Mouse (Mus musculus): ENCODE data around the gene Pdgfb. TPM values are rescaled to one million over a fixed set of nuclear protein-coding genes. Genes with fewer than 3 reads are reported as not detected.

Pdgfb gene
- total and polyA plus RNA-seq, 2 experiments from 2014 or later: 9.2 to 24.4 TPM

- no peaks in the 10 kb centered on the region for H3K27me3 ChIP-seq (ENCODE audit: insufficient read depth, low read length)
- H3K27ac ChIP-seq (ENCODE audit: low read depth, low read length): peak overlapping the region; percentile 67
- peak overlapping the region; percentile 62 for H3K4me2 ChIP-seq (ENCODE audit: low read depth, low read length, poor library complexity, severe bottlenecking)
- peak; percentile 74 for TF ChIP-seq CTCF (IDR thresholded peaks at IDR 0.05)
- peak overlapping the region; percentile 33 for H3K4me3 ChIP-seq (ENCODE audit: low read depth, low read length)
- ATAC-seq (ENCODE audit: low FRiP score) (peak; percentile 67), DNase-seq (ENCODE audit: low spot score) (peak; percentile 71)
- H3K9ac ChIP-seq (replicated peaks; ENCODE audit: low read length, poor library complexity, severe bottlenecking): peak overlapping the region; percentile 59
- no peaks in the 10 kb centered on the region for H3K36me3 ChIP-seq (ENCODE audit: insufficient read depth, low read length)
- H3K4me1 ChIP-seq (ENCODE audit: insufficient read depth, low read length): peaks cover 15% of the 10 kb centered on the region; the same call in 1 of the 2 replicates
- no peaks in the 10 kb centered on the region for H3K9me3 ChIP-seq (ENCODE audit: low read length)
- WGBS: 3% methylated on average over 24 of the region's 24 CpGs
Observed at GRCm38 (mm10) chr15:79950250-79951025, 64.3 kb downstream of the Pdgfb start.

- Histone ChIP-seq H3K4me1 (ENCODE audit: insufficient read depth, low read length) (peaks cover 15% of the 10 kb centered on the region; the same call in 1 of the 2 replicates), H3K4me3 (ENCODE audit: low read depth, low read length) (no peak overlapping the region), H3K27me3 (ENCODE audit: insufficient read depth, low read length) (no peaks in the 10 kb centered on the region), H3K9me3 (ENCODE audit: low read length) (no peaks in the 10 kb centered on the region), H3K4me2 (ENCODE audit: low read depth, low read length, poor library complexity, severe bottlenecking) (no peak overlapping the region), H3K27ac (ENCODE audit: low read depth, low read length) (no peak overlapping the region), H3K9ac (replicated peaks; ENCODE audit: low read length, poor library complexity, severe bottlenecking) (no peak overlapping the region), H3K36me3 (ENCODE audit: insufficient read depth, low read length) (no peaks in the 10 kb centered on the region)
- ATAC-seq (ENCODE audit: low FRiP score) (no peak), DNase-seq (ENCODE audit: low spot score) (no peak)
- TF ChIP-seq CTCF (IDR thresholded peaks at IDR 0.05): peak; percentile 32
- 71% methylated on average over 6 of the region's 6 CpGs for WGBS
Observed at GRCm38 (mm10) chr15:79947681-79948080, 67.1 kb downstream of the Pdgfb start.

GRCm38 (mm10) chr15:79946790-79947189 is 68.0 kb downstream of the Pdgfb start:
- Histone ChIP-seq H3K9ac (replicated peaks; ENCODE audit: low read length, poor library complexity, severe bottlenecking) (no peak overlapping the region), H3K4me2 (ENCODE audit: low read depth, low read length, poor library complexity, severe bottlenecking) (no peak overlapping the region), H3K4me3 (ENCODE audit: low read depth, low read length) (no peak overlapping the region), H3K27ac (ENCODE audit: low read depth, low read length) (no peak overlapping the region), H3K9me3 (ENCODE audit: low read length) (no peaks in the 10 kb centered on the region), H3K4me1 (ENCODE audit: insufficient read depth, low read length) (peaks cover 15% of the 10 kb centered on the region; the same call in 1 of the 2 replicates), H3K36me3 (ENCODE audit: insufficient read depth, low read length) (no peaks in the 10 kb centered on the region), H3K27me3 (ENCODE audit: insufficient read depth, low read length) (no peaks in the 10 kb centered on the region)
- ATAC-seq (ENCODE audit: low FRiP score) (no peak), DNase-seq (ENCODE audit: low spot score) (no peak)
- WGBS: 57% methylated on average over 9 of the region's 9 CpGs
- peak; percentile 63 for TF ChIP-seq CTCF (IDR thresholded peaks at IDR 0.05)

- Histone ChIP-seq H3K36me3 (ENCODE audit: insufficient read depth, low read length) (no peaks in the 10 kb centered on the region), H3K9ac (replicated peaks; ENCODE audit: low read length, poor library complexity, severe bottlenecking) (no peak overlapping the region), H3K4me1 (ENCODE audit: insufficient read depth, low read length) (peaks cover 11% of the 10 kb centered on the region; the same call in 1 of the 2 replicates), H3K27ac (ENCODE audit: low read depth, low read length) (no peak overlapping the region), H3K4me2 (ENCODE audit: low read depth, low read length, poor library complexity, severe bottlenecking) (peak overlapping the region; percentile 9; the same call in 1 of the 2 replicates), H3K27me3 (ENCODE audit: insufficient read depth, low read length) (no peaks in the 10 kb centered on the region), H3K4me3 (ENCODE audit: low read depth, low read length) (no peak overlapping the region), H3K9me3 (ENCODE audit: low read length) (no peaks in the 10 kb centered on the region)
- peak; percentile 98 for TF ChIP-seq CTCF (IDR thresholded peaks at IDR 0.05)
- 9% methylated on average over 4 of the region's 4 CpGs for WGBS
- ATAC-seq (ENCODE audit: low FRiP score) (peak; percentile 77; the same call in 1 of the 2 replicates), DNase-seq (ENCODE audit: low spot score) (peak; percentile 91)
Observed at GRCm38 (mm10) chr15:79946022-79946421, 68.8 kb downstream of the Pdgfb start.

Small RNAs within 50 kb of the gene (microRNA-seq; reads per million reads assigned to microRNA genes)
- not detected for gene Mir7213 (ENCODE audit: borderline number of aligned reads)

Other genes with a start within 250 kb of the Pdgfb start
- 40.8 and 44.0 TPM in 2 replicates for gene Dnal4, start 237.1 kb downstream of the Pdgfb start, total RNA-seq (2014; rRNA removed)
- gene Dnal4, start 237.1 kb downstream of the Pdgfb start, polyA plus RNA-seq (2015; fragmentation: Nextera tagmentation; extraction: Ambion mirVana): 55.9 and 59.7 TPM in 2 replicates
- 254 and 288 TPM in 2 replicates for gene Nptxr, start 210.2 kb downstream of the Pdgfb start, total RNA-seq (2014; rRNA removed)
- 84.2 and 97.8 TPM in 2 replicates for gene Nptxr, start 210.2 kb downstream of the Pdgfb start, polyA plus RNA-seq (2015; fragmentation: Nextera tagmentation; extraction: Ambion mirVana)
- 8.2 and 12.1 TPM in 2 replicates for gene Npcd, start 180.7 kb downstream of the Pdgfb start, total RNA-seq (2014; rRNA removed)
- 3.2 and 4.6 TPM in 2 replicates for gene Npcd, start 180.7 kb downstream of the Pdgfb start, polyA plus RNA-seq (2015; fragmentation: Nextera tagmentation; extraction: Ambion mirVana)
- 109 and 118 TPM in 2 replicates for gene Cbx6, start 180.3 kb downstream of the Pdgfb start, total RNA-seq (2014; rRNA removed)
- gene Cbx6, start 180.3 kb downstream of the Pdgfb start, polyA plus RNA-seq (2015; fragmentation: Nextera tagmentation; extraction: Ambion mirVana): 65.0 and 70.6 TPM in 2 replicates
- gene Apobec3, start 123.3 kb downstream of the Pdgfb start, total RNA-seq (2014; rRNA removed): 3.4 and 5.4 TPM in 2 replicates
- 3.3 and 3.4 TPM in 2 replicates for gene Apobec3, start 123.3 kb downstream of the Pdgfb start, polyA plus RNA-seq (2015; fragmentation: Nextera tagmentation; extraction: Ambion mirVana)
- 7.7 and 14.9 TPM in 2 replicates for gene Cbx7, start 43.9 kb downstream of the Pdgfb start, total RNA-seq (2014; rRNA removed)
- gene Cbx7, start 43.9 kb downstream of the Pdgfb start, polyA plus RNA-seq (2015; fragmentation: Nextera tagmentation; extraction: Ambion mirVana): 3.4 and 3.5 TPM in 2 replicates
- 162 and 220 TPM in 2 replicates for gene Syngr1, start 76.4 kb upstream of the Pdgfb start, total RNA-seq (2014; rRNA removed)
- gene Syngr1, start 76.4 kb upstream of the Pdgfb start, polyA plus RNA-seq (2015; fragmentation: Nextera tagmentation; extraction: Ambion mirVana): 81.5 and 88.5 TPM in 2 replicates
- 511 and 632 TPM in 2 replicates for gene Rpl3, start 76.9 kb upstream of the Pdgfb start, total RNA-seq (2014; rRNA removed)
- 500 and 515 TPM in 2 replicates for gene Rpl3, start 76.9 kb upstream of the Pdgfb start, polyA plus RNA-seq (2015; fragmentation: Nextera tagmentation; extraction: Ambion mirVana)
- 43.5 and 58.5 TPM in 2 replicates for gene Tab1, start 118.2 kb upstream of the Pdgfb start, total RNA-seq (2014; rRNA removed)
- gene Tab1, start 118.2 kb upstream of the Pdgfb start, polyA plus RNA-seq (2015; fragmentation: Nextera tagmentation; extraction: Ambion mirVana): 23.6 and 27.9 TPM in 2 replicates
- 101 and 103 TPM in 2 replicates for gene Mgat3, start 158.7 kb upstream of the Pdgfb start, total RNA-seq (2014; rRNA removed)
- gene Mgat3, start 158.7 kb upstream of the Pdgfb start, polyA plus RNA-seq (2015; fragmentation: Nextera tagmentation; extraction: Ambion mirVana): 13.3 and 14.4 TPM in 2 replicates
- gene Mief1, start 219.0 kb upstream of the Pdgfb start, total RNA-seq (2014; rRNA removed): 46.3 and 47.2 TPM in 2 replicates
- 19.4 and 21.9 TPM in 2 replicates for gene Mief1, start 219.0 kb upstream of the Pdgfb start, polyA plus RNA-seq (2015; fragmentation: Nextera tagmentation; extraction: Ambion mirVana)
- gene AC140267.1, start 220.9 kb upstream of the Pdgfb start, total RNA-seq (2014; rRNA removed): not detected in 2 replicates
- gene AC140267.1, start 220.9 kb upstream of the Pdgfb start, polyA plus RNA-seq (2015; fragmentation: Nextera tagmentation; extraction: Ambion mirVana): 5.1 and 5.6 TPM in 2 replicates
- gene Atf4, start 240.2 kb upstream of the Pdgfb start, total RNA-seq (2014; rRNA removed): 151 and 168 TPM in 2 replicates
- gene Atf4, start 240.2 kb upstream of the Pdgfb start, polyA plus RNA-seq (2015; fragmentation: Nextera tagmentation; extraction: Ambion mirVana): 107 and 110 TPM in 2 replicates
- gene Rps19bp1, start 249.3 kb upstream of the Pdgfb start, total RNA-seq (2014; rRNA removed): 34.5 and 43.8 TPM in 2 replicates
- gene Rps19bp1, start 249.3 kb upstream of the Pdgfb start, polyA plus RNA-seq (2015; fragmentation: Nextera tagmentation; extraction: Ambion mirVana): 86.9 and 87.1 TPM in 2 replicates